Mouse (Mus musculus): ENCODE measurements at regions not wholly inside any gene's neighbourhood (a gene's known extent, or its start where the extent isn't known, plus 50 kb on each side); places are given as distances from the start of the nearest gene placed in this dataset.
A peak's percentile ranks its signal among the peaks of the same experiment; 100 is the strongest.

DNA sequence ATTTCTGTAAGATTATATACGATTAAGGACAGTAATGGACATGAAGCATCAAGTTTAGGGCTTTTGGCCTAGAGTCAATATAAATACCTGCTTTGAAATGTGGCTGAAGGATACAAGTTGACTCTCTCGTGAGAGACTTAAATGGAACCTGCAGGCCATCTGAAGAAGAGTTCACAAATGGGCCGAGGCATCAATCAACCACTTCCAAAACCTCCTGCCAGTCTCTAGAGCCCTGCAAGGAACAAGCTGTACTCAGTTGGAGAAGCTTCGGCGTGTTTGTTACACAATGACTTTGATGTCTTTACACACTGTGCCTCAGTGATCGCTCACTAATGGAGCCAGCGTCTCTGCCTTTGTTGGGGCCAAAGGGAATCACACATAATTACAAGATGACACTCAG lies 146.1 kb upstream of the Ccnd2 start:
- DNase-seq (ENCODE audit: low spot score): no peak

DNA sequence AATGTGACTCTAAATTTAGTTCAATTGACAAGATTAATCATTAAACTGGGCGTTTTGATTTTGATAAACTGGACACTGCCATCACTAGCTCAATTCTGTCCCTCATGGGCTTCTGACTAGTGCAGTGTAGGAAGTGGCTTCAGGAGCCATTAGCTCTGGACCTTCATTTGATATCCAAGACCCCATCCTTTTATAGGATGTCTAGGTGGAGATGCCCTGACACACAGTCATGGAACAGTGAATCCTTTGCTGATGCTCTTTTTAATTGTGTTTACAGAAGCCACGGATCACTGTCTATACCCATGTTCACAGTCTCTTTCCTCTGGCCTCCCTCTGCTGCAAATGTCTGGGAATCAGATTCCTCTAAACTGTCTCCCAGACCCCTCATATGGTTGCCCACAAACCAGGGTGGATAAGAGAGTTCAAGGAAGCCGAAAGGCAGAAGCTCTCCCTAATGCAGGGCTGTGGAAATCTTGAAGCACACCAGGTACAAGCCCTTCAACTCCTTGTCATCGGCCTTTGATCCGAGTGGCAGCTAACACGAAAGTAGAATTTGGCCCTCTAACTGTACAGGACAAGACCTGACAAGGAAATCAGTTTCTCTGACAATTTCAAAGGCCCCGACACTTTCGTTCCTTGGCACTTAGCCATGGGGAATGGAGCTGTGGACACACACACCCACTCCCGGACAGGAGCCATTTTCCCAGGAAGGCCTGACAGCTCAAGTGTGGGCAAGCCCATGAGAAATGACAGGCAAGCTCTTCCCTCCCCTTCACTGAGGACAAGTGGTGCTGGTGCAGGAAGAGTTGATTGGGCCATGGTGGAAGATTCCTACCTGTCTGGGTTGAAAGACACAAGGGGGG lies 135.2 kb upstream of the Parp11 start:
- no peak for DNase-seq (ENCODE audit: low spot score)

DNA sequence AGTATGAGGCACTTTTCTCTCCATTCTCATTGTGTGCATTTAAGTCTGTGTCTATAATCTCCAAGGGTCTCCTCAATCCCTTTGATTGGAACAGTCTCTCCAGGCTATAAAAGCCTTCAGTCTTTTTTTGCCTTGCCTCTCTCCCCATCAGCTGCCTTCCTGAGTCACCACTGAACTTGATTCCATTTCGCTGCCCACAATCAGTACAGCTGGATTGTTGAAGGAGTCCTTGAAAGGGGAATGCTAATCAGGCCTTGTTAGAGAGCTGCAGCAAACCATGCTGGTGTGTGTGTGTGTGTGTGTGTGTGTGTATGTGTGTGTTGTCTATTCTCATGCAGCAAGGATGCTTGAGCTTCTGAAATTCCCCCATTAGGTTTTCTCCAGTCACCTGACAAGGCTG lies 129.3 kb upstream of the Parp11 start:
- DNase-seq (ENCODE audit: low spot score): no peak

DNA sequence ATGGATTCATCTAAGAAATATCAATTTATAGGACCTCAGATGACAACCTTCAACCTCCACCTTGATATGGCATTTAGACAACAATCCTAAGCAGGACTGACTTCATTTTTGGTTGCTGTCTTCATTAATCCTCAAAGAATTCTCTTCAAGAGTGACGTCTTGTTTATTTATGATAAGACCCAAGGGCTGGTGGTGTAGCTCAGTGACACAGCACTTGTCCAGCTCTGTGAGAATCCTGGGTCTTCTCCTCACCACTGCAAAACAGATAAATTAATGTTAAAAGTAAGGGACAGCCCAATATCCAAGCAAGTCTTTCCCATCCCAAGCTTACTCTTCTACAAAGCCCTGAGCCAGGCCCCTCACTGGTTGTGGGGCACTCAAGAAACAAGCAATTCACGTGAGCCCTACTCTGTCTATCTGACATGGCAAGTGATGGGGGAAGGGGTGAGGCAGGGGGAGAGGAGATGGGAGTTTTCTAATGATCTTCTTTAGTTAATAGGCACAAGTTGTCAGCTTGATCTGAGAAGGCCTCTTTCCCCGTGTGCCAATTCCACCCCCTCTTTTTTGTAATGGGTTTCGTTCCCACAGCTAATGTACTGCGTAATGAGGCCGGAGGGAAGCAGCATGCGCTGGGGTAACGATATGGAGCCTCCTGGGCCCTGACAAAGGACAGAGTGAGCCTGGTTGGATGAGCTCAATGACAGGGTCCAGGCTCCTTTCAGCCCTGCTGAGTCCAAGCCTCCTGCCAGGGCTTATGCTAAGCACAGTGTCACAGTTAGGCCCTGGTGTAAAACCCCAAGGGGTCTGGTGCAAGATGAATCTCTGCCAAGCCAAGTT lies 127.7 kb upstream of the Parp11 start:
- DNase-seq (ENCODE audit: low spot score): no peak

DNA sequence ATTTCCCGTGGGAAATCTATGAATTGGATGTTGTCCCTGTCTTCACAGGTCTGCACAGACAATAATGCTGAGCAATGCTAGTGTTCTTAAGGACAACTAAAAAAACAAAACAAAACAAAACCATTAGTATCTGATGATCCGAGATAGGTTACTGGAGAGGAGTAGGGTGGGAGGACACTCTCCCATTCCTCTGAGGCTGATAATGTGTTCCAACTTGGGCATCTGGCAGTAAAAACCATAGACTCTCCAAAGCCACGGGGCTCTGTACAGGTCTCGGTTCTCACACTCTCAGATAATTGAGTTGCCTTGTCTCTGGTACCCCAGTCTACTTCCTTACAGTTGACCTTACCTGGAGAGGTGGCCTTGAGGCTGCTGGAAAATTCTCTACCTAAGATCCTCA lies 126.0 kb upstream of the Parp11 start:
- DNase-seq (ENCODE audit: low spot score): no peak

DNA sequence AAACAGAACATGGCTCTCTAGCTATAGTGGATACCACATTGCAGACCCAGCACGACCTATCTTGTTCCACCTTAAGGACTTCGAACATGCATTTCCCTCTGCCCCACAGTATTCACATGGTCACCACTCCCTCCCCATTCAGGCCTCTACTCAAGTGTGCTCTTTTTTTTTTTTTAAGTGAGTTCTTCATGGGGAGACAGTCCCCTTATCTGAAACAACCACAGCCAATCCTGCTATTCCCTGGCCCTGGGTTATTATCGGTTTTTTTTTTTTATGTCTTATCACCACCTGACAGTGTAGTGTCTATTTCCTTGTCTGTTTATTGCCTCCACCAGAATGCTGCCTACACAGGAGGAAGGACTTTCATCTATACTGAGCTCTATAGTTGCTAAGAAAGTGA lies 125.6 kb upstream of the Parp11 start:
- DNase-seq (ENCODE audit: low spot score): no peak

DNA sequence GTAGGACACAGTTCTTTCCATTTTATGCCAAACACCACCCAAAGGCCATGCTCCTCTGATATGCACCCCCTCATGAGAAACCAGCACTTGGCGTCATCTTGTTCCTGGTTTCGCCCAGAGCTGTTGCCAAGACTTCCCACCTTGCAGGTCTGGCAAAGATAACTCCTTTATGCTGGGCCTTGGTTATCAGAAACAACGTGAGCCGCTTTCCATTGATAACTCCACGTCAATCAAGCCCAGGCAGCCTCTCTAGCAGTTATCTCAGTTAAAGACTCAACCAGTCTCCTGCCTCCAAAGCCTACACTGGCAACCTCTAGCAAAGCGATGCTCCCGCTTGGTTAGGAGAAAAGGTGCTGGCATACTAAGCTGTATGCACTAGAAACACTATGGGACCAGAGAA lies 124.2 kb upstream of the Parp11 start:
- DNase-seq (ENCODE audit: low spot score): no peak

DNA sequence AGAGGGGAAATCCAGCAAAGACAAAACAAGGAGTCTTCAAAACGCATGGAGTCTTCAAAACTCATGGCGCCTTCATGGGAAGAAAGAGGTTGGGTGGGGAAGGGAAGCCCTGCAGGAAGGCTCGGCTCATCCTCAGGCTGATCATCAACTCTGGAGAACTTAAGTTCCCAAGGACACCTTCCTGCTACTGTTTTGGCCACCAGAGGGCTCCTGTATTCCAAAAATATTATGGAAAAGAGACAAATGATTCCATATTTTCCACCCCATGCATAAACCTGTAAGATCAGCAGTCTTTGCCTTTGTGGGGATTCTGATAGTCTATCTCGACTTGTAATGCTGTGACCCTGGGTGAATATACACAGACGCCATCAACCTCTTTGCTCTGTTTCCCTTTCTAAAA lies 121.7 kb upstream of the Parp11 start:
- peak; percentile 69 for DNase-seq (ENCODE audit: low spot score)

DNA sequence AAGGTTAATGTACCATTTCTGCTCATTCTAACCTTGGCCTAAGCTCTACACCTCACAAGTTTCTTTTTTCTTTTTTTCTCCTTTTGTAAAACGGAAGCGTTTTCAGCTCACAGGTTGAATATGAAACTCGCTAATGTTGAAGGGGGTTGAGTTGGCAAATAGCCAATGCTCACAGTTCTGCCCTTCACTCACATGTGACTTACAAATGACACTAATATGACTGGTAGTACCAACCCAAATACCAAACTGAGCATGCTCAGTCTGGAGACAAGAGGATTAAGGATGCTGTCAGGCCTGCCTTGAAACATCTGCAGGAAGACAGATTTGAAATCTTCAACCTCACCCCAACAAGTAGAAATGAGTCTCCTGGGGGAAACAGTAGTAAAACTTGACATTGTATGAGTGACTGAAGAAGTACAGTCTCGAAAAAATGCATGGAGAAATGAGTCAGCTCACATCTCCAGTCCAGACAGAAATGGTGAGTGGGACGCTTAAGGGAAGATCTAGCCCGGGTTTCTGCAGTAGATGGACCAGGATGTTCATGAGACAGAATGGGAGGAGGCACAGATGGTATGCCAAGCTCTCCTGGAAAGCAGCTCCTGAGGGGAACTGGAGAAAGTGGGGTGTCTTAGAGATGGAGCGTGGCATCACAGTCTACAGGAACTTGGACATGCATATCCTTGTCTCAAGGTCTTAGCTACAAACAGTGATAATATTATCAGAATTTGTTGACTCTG lies 120.9 kb upstream of the Parp11 start:
- DNase-seq (ENCODE audit: low spot score): no peak

DNA sequence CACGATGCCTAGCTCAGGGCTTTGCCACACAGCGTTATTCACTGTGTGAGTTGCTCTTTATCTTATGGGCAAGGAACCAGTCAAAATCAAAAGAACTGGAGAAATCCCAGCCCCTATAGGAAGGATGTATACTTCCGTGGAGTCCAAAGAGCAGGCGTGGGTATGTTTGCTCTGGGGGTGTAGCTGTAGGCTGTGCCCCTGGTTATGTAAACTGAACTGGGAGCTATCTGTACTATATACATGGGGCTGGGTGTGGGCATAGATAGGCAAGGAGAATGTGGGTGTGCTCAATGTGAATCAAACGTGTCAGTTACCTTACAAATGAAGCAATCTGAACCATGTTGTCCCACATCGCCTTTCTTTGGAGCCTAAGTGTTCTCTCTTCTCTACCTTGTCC lies 120.3 kb upstream of the Parp11 start:
- DNase-seq (ENCODE audit: low spot score): no peak

DNA sequence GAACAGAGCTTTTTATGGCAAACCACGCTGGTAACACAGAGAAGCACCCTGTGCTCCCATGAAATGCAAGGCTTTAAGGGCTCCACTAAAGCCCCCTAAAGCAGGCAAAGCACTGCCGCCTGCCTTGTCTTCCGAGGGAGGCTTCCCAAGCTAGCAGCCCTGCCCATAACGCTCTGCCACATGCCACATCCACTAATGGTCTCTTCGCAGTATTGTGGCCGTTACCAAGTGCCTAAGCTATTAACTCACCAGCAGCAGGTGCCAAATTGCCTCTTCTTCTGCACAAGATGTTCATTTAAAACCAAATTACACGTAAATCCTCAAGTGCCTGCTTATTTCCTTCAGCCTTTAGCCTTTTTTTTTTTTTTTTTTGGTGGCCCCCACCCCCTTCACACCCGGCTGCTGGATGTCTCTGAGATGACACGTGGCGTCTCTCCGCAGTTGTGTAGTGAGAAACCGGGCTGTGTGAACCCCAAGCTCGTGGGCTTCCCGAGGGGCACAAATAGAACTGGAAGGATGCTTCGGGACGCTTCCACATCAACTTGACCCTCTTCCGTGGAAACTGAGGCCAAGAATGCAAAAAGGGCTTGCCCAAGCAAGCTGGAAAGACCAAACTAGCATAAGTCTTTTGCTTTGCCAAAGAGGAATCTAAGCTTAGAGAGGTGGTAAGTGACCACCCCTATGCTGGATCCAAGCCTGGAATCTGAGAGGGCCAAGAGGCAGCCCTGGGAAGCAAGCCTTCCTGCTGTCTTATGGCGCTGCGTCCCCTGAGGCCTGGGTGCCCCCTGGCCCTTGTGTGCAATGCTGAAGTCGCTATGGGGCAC lies 117.2 kb upstream of the Parp11 start:
- DNase-seq (ENCODE audit: low spot score): no peak

DNA sequence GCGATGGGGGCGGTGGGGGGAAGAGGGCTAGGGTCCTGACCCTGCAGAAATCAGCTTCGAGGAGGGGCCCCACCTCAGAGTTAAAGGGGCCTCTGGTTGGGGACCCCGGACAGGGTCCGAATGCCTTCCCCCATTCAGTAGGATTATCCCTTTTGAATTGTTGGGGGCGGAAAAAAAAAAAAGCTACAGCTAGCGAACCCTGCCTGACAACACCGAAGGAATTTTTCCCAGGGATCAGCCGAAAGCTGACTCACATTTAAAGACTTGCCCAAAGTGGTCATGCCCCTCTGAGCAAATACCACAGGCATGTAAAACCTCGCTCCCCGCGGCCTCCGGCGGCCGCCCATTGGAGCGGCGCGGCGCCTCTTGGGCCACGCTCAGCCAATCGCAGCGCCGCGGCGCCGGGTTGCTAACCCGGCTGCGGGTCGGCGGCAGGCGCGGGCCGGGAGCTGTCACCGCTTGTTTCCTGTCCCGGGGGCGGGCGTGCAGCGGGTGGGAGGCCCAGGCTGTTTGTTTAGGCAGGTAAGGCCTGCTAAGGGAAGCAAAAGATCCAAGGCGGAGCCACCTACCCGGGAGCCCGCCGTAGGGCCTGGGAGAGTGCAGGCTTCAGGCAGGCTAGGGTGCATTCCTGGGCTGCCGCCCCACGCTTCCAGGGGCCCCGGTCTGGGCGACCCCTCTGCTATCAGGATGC lies 116.5 kb upstream of the Parp11 start:
- DNase-seq (ENCODE audit: low spot score): peak; percentile 91

DNA sequence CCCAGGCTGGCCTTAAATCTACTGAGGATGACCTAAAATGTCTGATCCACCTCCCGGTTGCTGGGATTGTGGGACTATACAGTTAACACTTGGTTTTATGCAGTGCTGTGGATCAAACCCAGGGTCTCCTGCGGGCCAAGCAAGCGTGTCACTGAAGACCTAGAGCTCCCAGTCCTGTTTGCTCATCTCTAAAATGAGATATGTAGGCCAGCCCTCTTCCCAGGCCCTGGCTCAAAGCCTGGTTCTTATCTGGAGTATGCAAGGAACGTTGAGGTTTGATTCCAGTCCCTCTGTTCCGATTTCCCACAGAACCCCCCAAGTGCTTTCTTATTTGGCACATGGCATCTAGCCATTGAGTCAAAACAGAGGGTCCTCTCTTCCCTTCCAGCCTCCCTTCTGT lies 115.5 kb upstream of the Parp11 start:
- no peak for DNase-seq (ENCODE audit: low spot score)

DNA sequence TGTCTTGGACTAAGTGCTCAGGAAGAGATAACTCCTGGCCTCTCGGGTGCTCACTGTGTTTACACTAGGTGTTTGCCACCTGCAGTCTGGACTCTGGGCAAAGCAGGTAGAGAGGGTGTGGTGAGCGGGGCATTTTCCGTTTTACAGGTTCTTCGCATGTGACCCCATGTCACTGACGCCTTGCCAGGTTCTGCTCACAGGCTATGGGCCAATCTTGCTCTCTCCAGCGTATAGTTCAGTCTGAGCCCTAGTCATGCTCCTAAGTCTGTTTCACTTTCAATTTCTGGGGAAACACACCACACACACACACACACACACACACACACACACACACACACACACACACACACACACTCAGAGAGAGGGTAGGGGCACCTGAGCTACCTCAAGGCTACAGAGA lies 112.4 kb upstream of the Parp11 start:
- peak; percentile 62 for DNase-seq (ENCODE audit: low spot score)

DNA sequence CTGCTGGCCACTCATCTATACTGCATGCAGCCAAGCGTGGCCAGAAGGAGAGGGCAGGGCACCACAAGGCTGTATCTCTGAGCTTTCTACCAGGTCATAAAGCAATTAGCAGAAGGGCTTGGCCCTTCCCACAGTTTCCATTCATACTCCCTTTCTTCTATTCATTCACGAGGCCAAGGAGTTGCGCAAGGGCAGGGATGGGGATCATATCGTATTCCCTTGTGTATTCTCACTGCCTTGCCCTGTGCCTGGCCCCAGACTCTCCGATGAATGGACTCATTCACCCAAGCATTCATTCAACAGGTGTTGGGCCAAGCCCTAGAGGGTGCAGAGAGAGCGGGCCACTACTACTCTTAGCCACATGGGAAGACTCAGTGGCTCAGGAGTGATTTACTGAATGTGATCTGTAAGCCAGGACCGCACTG lies 111.2 kb upstream of the Parp11 start:
- DNase-seq (ENCODE audit: low spot score): peak; percentile 55

DNA sequence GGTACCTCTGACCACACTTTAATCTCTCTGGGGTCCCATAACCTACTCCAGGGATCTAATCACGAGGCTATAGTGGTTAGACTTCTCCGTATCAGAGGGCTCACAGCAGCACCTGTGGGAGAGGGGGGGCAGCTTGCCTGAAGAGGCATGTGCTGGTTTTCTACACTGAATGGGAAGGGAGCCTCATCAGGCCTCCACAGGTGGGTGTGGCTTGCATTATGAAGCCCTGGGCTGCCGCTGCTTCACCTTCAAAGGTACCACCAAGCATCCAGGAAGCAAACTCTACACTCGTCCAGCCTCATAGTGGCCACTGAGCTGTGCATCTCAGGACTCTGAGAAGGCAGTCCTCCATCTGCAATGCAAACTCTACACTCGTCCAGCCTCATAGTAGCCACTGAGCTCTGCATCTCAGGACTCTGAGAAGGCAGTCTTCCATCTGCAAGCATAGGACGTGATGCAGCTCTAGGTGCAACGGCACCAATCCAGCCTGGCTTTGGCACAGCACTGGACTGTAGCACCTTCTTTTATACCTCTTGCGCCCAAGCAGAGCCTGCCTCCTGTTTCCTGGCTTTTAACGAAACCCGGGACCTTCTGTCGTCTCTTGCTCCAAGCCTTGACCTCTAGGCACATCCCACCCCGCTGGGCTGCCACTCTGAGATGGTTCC lies 110.5 kb upstream of the Parp11 start:
- no peak for DNase-seq (ENCODE audit: low spot score)

DNA sequence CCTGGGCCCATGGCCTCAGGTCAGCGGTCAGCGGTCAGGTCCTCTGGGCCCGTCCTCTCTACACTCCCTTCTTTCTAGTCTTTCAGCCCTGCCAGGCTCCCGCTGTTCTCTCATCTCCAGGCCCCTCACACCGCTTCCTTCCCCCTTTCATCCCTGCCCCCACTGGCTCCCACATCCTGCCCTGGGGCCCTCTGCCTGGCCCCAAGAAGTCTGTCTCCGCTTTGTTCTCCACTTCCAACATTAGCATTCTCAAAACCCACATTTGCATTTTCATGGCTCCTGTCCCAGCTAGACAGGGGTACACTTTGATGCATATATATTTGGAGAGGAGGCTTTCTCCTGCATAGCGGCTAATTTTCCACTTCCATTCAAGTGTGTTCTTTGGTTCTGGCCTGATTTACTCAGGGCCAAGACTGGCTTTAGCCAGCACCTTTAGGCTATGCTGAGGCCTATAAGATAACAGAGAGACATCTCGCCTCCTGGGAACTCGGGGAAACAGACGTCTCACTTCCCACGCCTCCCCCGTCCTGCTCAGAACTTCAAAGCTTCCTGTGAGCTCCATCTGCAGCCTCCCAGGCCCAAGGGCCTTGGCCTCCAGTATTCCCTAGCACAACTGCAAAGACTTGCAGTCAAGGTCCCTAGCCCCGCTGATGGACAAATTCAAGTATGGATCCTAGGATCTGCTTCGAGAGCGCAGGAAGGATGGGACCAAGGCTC lies 109.8 kb upstream of the Parp11 start:
- no peak for DNase-seq (ENCODE audit: low spot score)

DNA sequence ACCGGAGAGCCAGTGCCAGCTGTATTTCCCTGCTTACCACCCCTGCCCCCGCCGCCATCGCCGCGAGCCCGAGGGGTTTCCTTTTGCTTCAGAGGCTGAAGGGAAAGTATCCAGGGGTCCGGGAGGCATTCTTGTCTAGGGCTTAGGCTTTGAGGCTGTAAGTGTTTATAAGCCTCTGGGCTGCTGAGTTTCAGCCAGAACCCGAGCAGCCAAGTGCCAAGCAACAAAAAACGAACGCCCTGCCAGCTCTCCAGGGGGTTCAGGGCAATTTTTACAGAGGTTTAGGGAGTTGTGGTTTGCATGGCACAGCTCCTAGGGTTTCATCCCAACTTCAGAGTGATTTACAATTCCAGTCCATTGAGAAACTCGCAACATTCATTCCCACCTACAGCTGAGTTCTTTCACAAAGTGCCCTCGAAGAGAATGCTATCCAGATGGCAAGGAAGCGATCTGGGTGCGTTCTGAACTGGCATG lies 109.2 kb upstream of the Parp11 start:
- DNase-seq (ENCODE audit: low spot score): no peak

DNA sequence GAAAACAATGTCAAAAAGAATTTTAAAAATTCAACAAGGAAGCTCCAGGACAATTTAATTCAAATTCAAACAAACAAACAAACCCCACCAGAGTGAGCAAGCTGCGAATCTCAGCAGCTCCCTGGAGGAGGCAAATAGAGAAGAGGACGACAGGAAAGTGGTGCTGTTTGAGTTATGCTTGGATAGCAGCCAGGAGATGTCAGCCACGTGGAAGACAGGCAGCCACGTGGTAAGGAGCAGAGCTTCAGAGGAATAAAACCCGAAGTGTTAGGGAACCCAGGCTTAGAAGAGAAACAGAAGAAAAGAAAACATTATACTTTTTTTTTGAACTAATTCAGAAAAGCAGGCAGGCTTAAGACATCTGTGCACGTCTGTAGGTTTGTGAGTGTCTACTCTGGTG lies 108.2 kb upstream of the Parp11 start:
- no peak for DNase-seq (ENCODE audit: low spot score)

DNA sequence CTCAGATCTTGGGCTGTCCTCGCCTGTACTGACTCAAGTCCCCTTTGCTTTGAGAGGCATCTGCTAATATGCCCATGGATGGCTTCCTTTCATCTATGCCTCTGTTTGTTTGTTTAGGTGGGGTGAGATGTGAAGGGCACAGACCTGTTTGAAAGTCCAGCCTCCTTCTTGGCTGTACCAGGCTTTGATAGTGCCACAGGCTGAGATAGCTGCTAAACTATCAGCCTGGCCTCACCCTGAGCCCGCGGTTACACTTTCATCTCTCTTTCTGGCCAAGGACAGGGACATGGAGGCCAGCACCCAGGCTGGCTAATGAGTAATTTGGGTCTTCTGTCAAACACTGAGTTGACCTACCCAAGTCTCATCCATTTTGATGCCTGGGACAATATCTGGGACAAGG lies 105.0 kb upstream of the Parp11 start:
- no peak for DNase-seq (ENCODE audit: low spot score)
